Mouse (Mus musculus): ENCODE data around the gene Rap2c.

DNA sequence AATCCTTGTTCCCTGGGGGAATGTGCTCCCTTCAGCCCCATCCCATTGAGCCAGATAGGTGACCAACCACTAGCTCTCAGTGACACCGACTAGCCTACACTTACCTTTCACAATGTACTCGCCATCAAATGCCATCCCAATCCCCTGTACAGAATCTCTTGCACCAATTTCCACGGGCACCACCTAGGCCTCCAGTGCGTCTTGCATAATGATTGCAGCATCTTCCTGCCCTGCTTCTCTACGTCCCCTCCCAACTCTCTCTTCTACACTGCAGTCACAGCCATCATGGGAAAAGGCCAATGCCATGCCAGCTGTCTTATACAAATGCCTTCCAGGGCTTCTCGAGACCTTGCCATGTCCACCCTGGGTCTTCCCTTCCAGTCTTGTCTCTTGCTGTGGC, 27.9 kb downstream of the Rap2c start:
- TF ChIP-seq CTCF (IDR thresholded peaks at IDR 0.05; ENCODE audit: extremely low read depth, insufficient read depth, insufficient read length, insufficient replicate concordance) (no peak), POLR2A (IDR thresholded peaks at IDR 0.05; ENCODE audit: low read depth, low read length) (no peak)

Data from spleen, adult 2 months (tissue).